Mouse (Mus musculus) ES-E14 (cell line): Measurements from ENCODE around the gene Slc35d2.

Experiments used
- HCFC1 ChIP-seq: IDR thresholded peaks from 2 replicates; pipeline ENCODE4 v1.6.1; 2012; ENCODE audit warnings: low read length, inconsistent platforms, borderline replicate concordance; ENCODE audit not compliant: insufficient read depth
- ZNF384 ChIP-seq: IDR thresholded peaks from 2 replicates; pipeline ENCODE4 v1.6.1; 2012; ENCODE audit warnings: low read depth, low read length, inconsistent platforms

GRCm38 (mm10) chr13:64092141-64092540 lies 37.0 kb downstream of the Slc35d2 start:
- TF ChIP-seq HCFC1, result no peak
- TF ChIP-seq ZNF384, result no peak
